Mouse (Mus musculus) neural tube, embryonic 11.5 days (tissue): ENCODE measurements around the gene Slc35d2. TPM values are rescaled to one million over a fixed set of nuclear protein-coding genes. Genes with fewer than 3 reads are reported as not detected.
A peak's percentile ranks its signal among the peaks of the same experiment; 100 is the strongest.

Experiments used
- ATAC-seq: fragments of 200-750 bp; cut with Nextera tagmentation; 2 replicates; pipeline ENCODE4 v1.8.0; 2017; ENCODE audit warnings: moderate number of reproducible peaks, mild to moderate bottlenecking, moderate TSS enrichment, moderate library complexity; ENCODE audit not compliant: insufficient read depth, low FRiP score, low TSS enrichment
- DNase-seq: peaks from one replicate; pipeline ENCODE4 v3.0.0-alpha.2; 2015; ENCODE audit warnings: low spot score
- H3K27ac ChIP-seq: fragments of 300-500 bp; sonication (generic); 2 replicates; pipeline ENCODE4 v1.5.1; 2014; ENCODE audit warnings: low read depth, mild to moderate bottlenecking, low read length
- H3K27me3 ChIP-seq: fragments of 300-500 bp; sonication (generic); 2 replicates; pipeline ENCODE4 v1.6.1; 2014; ENCODE audit warnings: mild to moderate bottlenecking, low read length, mixed read lengths; ENCODE audit not compliant: control insufficient read depth, insufficient read depth
- H3K36me3 ChIP-seq: fragments of 300-500 bp; sonication (generic); 2 replicates; pipeline ENCODE4 v1.6.1; 2014; ENCODE audit warnings: mild to moderate bottlenecking, low read length, moderate library complexity, mixed read lengths; ENCODE audit not compliant: control insufficient read depth, insufficient read depth
- H3K4me1 ChIP-seq: fragments of 300-500 bp; sonication (generic); 2 replicates; pipeline ENCODE4 v1.6.1; 2014; ENCODE audit warnings: low read length, mixed read lengths; ENCODE audit not compliant: control insufficient read depth, insufficient read depth
- H3K4me2 ChIP-seq: fragments of 300-500 bp; sonication (generic); 2 replicates; pipeline ENCODE4 v1.6.1; 2014; ENCODE audit warnings: low read depth, mild to moderate bottlenecking, moderate library complexity
- H3K4me3 ChIP-seq: fragments of 300-500 bp; sonication (generic); 2 replicates; pipeline ENCODE4 v1.5.1; 2014; ENCODE audit warnings: low read depth, low read length
- H3K9ac ChIP-seq: fragments of 300-500 bp; sonication (generic); 2 replicates; pipeline ENCODE4 v1.6.1; 2014; ENCODE audit warnings: mild to moderate bottlenecking, low read length
- H3K9me3 ChIP-seq: fragments of 300-500 bp; sonication (generic); 2 replicates; pipeline ENCODE4 v1.6.1; 2016; ENCODE audit warnings: low read length; ENCODE audit not compliant: control insufficient read depth
- WGBS: fragments of 180-500 bp; shearing (Covaris S2); extraction: QIAGEN DNeasy Blood & Tissue Kit; methylation state at CpG from one replicate; pipeline ENCODE4 v1.1.7; 2014; 5-methylcytosine and 5-hydroxymethylcytosine counted together
- polyA plus RNA-seq: library from polyadenylated mRNA; unstranded; fragments of >200 nt; fragmentation: Nextera tagmentation; extraction: Ambion mirVana; gene quantifications from 2 replicates; pipeline ENCODE4 v1.2.1, GENCODE M21; 2014

The Slc35d2 gene
- polyA plus RNA-seq, 1 experiment from 2014 or later: 3.8 TPM

- 7% methylated on average over 1 of the region's 1 CpGs for WGBS
- Histone ChIP-seq H3K9me3 (no peaks in the 10 kb centered on the region), H3K4me2 (no peak overlapping the region), H3K27ac (no peak overlapping the region), H3K9ac (no peak overlapping the region), H3K4me3 (no peak overlapping the region), H3K36me3 (no peaks in the 10 kb centered on the region), H3K4me1 (peaks cover 20% of the 10 kb centered on the region; the same call in 1 of the 2 replicates), H3K27me3 (no peaks in the 10 kb centered on the region)
- no peak for ATAC-seq
- DNase-seq: no peak
These were observed 26.0 kb upstream of the Slc35d2 start for GRCm38 (mm10) chr13:64155171-64155571.

- Histone ChIP-seq H3K36me3 (no peaks in the 10 kb centered on the region), H3K27me3 (no peaks in the 10 kb centered on the region), H3K4me1 (peaks cover 20% of the 10 kb centered on the region; the same call in 1 of the 2 replicates), H3K9me3 (no peaks in the 10 kb centered on the region), H3K4me3 (no peak overlapping the region), H3K4me2 (no peak overlapping the region), H3K9ac (no peak overlapping the region), H3K27ac (no peak overlapping the region)
- 63% methylated on average over 2 of the region's 2 CpGs for WGBS
- ATAC-seq (no peak), DNase-seq (no peak)
These were observed 25.5 kb upstream of the Slc35d2 start for GRCm38 (mm10) chr13:64154651-64155050.

GRCm38 (mm10) chr13:64153751-64154267, 24.6 kb upstream of the Slc35d2 start:
- Histone ChIP-seq H3K4me3 (peak overlapping the region; percentile 89), H3K9ac (peak overlapping the region; percentile 29), H3K27me3 (no peaks in the 10 kb centered on the region), H3K4me1 (peaks cover 20% of the 10 kb centered on the region; the same call in 1 of the 2 replicates), H3K9me3 (no peaks in the 10 kb centered on the region), H3K36me3 (no peaks in the 10 kb centered on the region), H3K27ac (no peak overlapping the region), H3K4me2 (peak overlapping the region; percentile 92)
- under 1% methylated on average over 18 of the region's 18 CpGs for WGBS
- ATAC-seq: peak; percentile 33
- DNase-seq: peak; percentile 60

- WGBS: 0% methylated on average over 53 of the region's 56 CpGs
- Histone ChIP-seq H3K9ac (peak within 1 kb of the TSS; percentile 84), H3K9me3 (no peaks in the 10 kb centered on the region), H3K27me3 (no peaks in the 10 kb centered on the region), H3K4me1 (peaks cover 20% of the 10 kb centered on the region; the same call in 1 of the 2 replicates), H3K4me3 (peak within 1 kb of the TSS; percentile 89), H3K27ac (peak within 1 kb of the TSS; percentile 85), H3K4me2 (peak within 1 kb of the TSS; percentile 92), H3K36me3 (no peaks in the 10 kb centered on the region)
- peak; percentile 98 for DNase-seq
- ATAC-seq: peak; percentile 96
These were observed 24.0 kb upstream of the Slc35d2 start, which contains the start of gene Zfp367 for GRCm38 (mm10) chr13:64153083-64153682. TSS of gene Zfp367 (minus strand) at chr13:64153202.

- Histone ChIP-seq H3K4me3 (peak overlapping the region; percentile 89), H3K9ac (peak overlapping the region; percentile 84), H3K4me1 (peaks cover 20% of the 10 kb centered on the region; the same call in 1 of the 2 replicates), H3K27me3 (no peaks in the 10 kb centered on the region), H3K9me3 (no peaks in the 10 kb centered on the region), H3K4me2 (peak overlapping the region; percentile 92), H3K27ac (peak overlapping the region; percentile 85), H3K36me3 (no peaks in the 10 kb centered on the region)
- ATAC-seq (peak; percentile 36), DNase-seq (no peak)
- WGBS: under 1% methylated on average over 58 of the region's 61 CpGs
These were observed 23.5 kb upstream of the Slc35d2 start for GRCm38 (mm10) chr13:64152671-64153082.

GRCm38 (mm10) chr13:64152241-64152669, 23.1 kb upstream of the Slc35d2 start:
- peak overlapping the region; percentile 84 for H3K9ac ChIP-seq
- no peaks in the 10 kb centered on the region for H3K27me3 ChIP-seq
- H3K4me3 ChIP-seq: peak overlapping the region; percentile 89
- peak overlapping the region; percentile 85 for H3K27ac ChIP-seq
- H3K4me1 ChIP-seq: peaks cover 20% of the 10 kb centered on the region; the same call in 1 of the 2 replicates
- ATAC-seq: peak; percentile 41
- 1% methylated on average over 38 of the region's 42 CpGs for WGBS
- no peaks in the 10 kb centered on the region for H3K9me3 ChIP-seq
- peak; percentile 88 for DNase-seq
- no peaks in the 10 kb centered on the region for H3K36me3 ChIP-seq
- H3K4me2 ChIP-seq: peak overlapping the region; percentile 92

GRCm38 (mm10) chr13:64150121-64150520, 21.0 kb upstream of the Slc35d2 start:
- no peaks in the 10 kb centered on the region for H3K27me3 ChIP-seq
- H3K4me2 ChIP-seq: no peak overlapping the region
- H3K4me1 ChIP-seq: peaks cover 15% of the 10 kb centered on the region; the same call in 1 of the 2 replicates
- ATAC-seq: no peak
- H3K4me3 ChIP-seq: peak overlapping the region; percentile 1; the same call in 1 of the 2 replicates
- no peak overlapping the region for H3K27ac ChIP-seq
- no peaks in the 10 kb centered on the region for H3K9me3 ChIP-seq
- H3K36me3 ChIP-seq: no peaks in the 10 kb centered on the region
- WGBS: 72% methylated on average over 5 of the region's 5 CpGs
- DNase-seq: no peak
- H3K9ac ChIP-seq: no peak overlapping the region

- ATAC-seq (no peak; the same call in 1 of the 2 replicates), DNase-seq (peak; percentile 42)
- H3K27ac ChIP-seq: no peak overlapping the region
- peak overlapping the region; percentile 70 for H3K4me2 ChIP-seq
- no peaks in the 10 kb centered on the region for H3K4me1 ChIP-seq
- no peaks in the 10 kb centered on the region for H3K27me3 ChIP-seq
- no peaks in the 10 kb centered on the region for H3K9me3 ChIP-seq
- 43% methylated on average over 15 of the region's 15 CpGs for WGBS
- peak overlapping the region; percentile 57 for H3K9ac ChIP-seq
- no peaks in the 10 kb centered on the region for H3K36me3 ChIP-seq
- peak overlapping the region; percentile 55 for H3K4me3 ChIP-seq
These were observed 628 bp upstream of the Slc35d2 start for GRCm38 (mm10) chr13:64129616-64130375.
